Mouse (Mus musculus) liver, embryonic 14.5 days (tissue): ENCODE measurements around the gene 9130213A22Rik.

Experiments
- CTCF ChIP-seq: IDR thresholded peaks from 2 replicates; pipeline ENCODE4 v1.5.1; 2016; ENCODE audit warnings: antibody characterized with exemption, low read depth, control low read depth
- EP300 ChIP-seq: IDR thresholded peaks from 2 replicates; pipeline ENCODE4 v1.6.1; 2016; ENCODE audit warnings: antibody characterized with exemption, low read depth

- TF ChIP-seq CTCF (no peak), EP300 (no peak)
Measured at GRCm38 (mm10) chr11:69087597-69087996, 34.8 kb downstream of the 9130213A22Rik start.
